Mouse (Mus musculus) embryonic facial prominence, embryonic 12.5 days (tissue): ENCODE results near the gene Tmem220. TPM values are rescaled to one million over a fixed set of nuclear protein-coding genes. Genes with fewer than 3 reads are reported as not detected.

ENCODE experiments used
- ATAC-seq: fragments of 200-750 bp; cut with Nextera tagmentation; 2 replicates; pipeline ENCODE4 v1.8.0; 2017; ENCODE audit not compliant: insufficient number of reproducible peaks, insufficient read depth, low FRiP score, low TSS enrichment
- H3K27ac ChIP-seq: fragments of 300-500 bp; sonication (generic); 2 replicates; pipeline ENCODE4 v1.5.1; 2016; ENCODE audit warnings: mild to moderate bottlenecking
- H3K27me3 ChIP-seq: fragments of 300-500 bp; sonication (generic); 2 replicates; pipeline ENCODE4 v1.6.1; 2016; ENCODE audit warnings: mild to moderate bottlenecking, moderate library complexity
- H3K36me3 ChIP-seq: fragments of 300-500 bp; sonication (generic); 2 replicates; pipeline ENCODE4 v1.6.1; 2016; ENCODE audit warnings: mild to moderate bottlenecking
- H3K4me1 ChIP-seq: fragments of 300-500 bp; sonication (generic); 2 replicates; pipeline ENCODE4 v1.6.1; 2016
- H3K4me2 ChIP-seq: fragments of 300-500 bp; sonication (generic); replicated peaks from 2 replicates; pipeline ENCODE4 v1.6.1; 2016; ENCODE audit warnings: mild to moderate bottlenecking, moderate library complexity
- H3K4me3 ChIP-seq: fragments of 300-500 bp; sonication (generic); 2 replicates; pipeline ENCODE4 v1.5.1; 2016; ENCODE audit warnings: mild to moderate bottlenecking
- H3K9ac ChIP-seq: fragments of 300-500 bp; sonication (generic); 2 replicates; pipeline ENCODE4 v1.6.1; 2016; ENCODE audit warnings: mild to moderate bottlenecking, moderate library complexity
- H3K9me3 ChIP-seq: fragments of 300-500 bp; sonication (generic); 2 replicates; pipeline ENCODE4 v1.6.1; 2016; ENCODE audit warnings: mild to moderate bottlenecking, moderate library complexity
- WGBS: fragments of 180-500 bp; shearing (Covaris S2); methylation state at CpG from one replicate; pipeline ENCODE4 v1.1.7; 2016; 5-methylcytosine and 5-hydroxymethylcytosine counted together
- polyA plus RNA-seq: library from polyadenylated mRNA; unstranded; fragments of >200 nt; fragmentation: Nextera tagmentation; extraction: Ambion mirVana; gene quantifications from 2 replicates; pipeline ENCODE4 v1.2.1, GENCODE M21; 2016

Tmem220 gene
- polyA plus RNA-seq, 1 experiment from 2014 or later, result 1.8 TPM

DNA sequence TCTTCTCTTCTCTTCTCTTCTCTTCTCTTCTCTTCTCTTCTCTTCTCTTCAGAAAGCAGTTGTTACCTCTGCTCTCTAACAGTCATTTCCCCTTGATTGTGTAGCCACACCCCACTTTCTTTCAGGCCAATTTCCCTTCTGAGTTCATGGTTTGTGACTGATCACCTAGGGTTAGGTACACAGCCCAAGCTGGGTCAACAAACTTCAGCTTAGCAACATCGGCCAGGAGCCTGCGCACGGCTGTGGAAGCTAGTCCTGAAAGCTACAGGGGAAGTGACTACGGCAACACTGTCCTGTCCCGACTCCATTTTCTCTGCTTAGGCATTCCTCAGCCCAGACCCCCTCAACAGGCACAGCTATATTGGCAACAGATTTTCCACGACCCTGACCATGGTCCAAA, 20.0 kb downstream of the Tmem220 start:
- ATAC-seq, result no peak
- H3K27me3 ChIP-seq, result no peaks in the 10 kb centered on the region
- peaks cover 4% of the 10 kb centered on the region; the same call in 1 of the 2 replicates for H3K4me1 ChIP-seq
- no peak overlapping the region for H3K27ac ChIP-seq
- no peak overlapping the region for H3K9ac ChIP-seq
- no peak overlapping the region for H3K4me2 ChIP-seq
- peaks cover 25% of the 10 kb centered on the region for H3K36me3 ChIP-seq
- no peaks in the 10 kb centered on the region for H3K9me3 ChIP-seq
- H3K4me3 ChIP-seq, result no peak overlapping the region
- WGBS, result 75% methylated on average over 6 of the region's 6 CpGs

DNA sequence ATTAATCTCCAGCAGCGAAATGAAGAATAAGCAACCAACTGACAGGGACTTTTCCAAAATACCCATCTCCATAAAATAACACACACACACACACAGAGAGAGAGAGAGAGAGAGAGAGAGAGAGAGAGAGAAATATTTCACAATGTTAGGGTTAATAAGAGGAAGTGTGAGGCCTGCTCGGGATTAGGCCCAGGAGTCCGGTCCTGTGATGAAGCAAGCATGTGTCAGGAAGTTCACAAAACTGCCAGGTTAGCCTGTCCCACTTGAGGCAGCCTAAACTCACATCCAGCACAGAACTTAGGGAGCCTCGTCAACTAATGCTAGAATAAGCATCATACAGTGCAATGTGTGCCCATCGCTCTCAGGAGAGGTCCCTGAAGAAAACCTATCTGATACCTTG, 22.2 kb downstream of the Tmem220 start:
- Histone ChIP-seq H3K4me1 (peaks cover 7% of the 10 kb centered on the region; the same call in 1 of the 2 replicates), H3K9me3 (no peaks in the 10 kb centered on the region), H3K4me2 (no peak overlapping the region), H3K27me3 (no peaks in the 10 kb centered on the region), H3K36me3 (peaks cover 17% of the 10 kb centered on the region), H3K27ac (no peak overlapping the region), H3K9ac (no peak overlapping the region), H3K4me3 (no peak overlapping the region)
- 89% methylated on average over 5 of the region's 5 CpGs for WGBS
- ATAC-seq, result no peak

DNA sequence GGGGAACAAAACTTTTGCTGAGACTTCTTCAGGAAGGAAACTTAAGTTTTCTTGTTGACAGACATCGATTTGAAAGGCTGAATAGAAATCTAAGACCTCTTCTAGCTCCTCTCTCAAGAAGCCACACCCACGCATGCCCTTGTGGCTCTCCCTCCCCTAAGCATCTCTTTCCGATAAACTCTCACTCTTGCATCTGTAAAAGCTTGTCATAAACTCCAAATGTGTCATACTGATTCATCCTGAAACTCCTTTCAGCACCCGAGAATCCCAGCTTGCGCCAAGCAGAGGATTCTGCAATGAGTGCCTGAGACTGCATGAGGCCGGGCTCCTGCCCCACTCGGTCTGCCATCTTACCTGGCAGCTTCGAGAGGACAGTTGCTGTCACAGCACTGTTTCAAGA, 23.5 kb downstream of the Tmem220 start:
- H3K9me3 ChIP-seq, result no peaks in the 10 kb centered on the region

DNA sequence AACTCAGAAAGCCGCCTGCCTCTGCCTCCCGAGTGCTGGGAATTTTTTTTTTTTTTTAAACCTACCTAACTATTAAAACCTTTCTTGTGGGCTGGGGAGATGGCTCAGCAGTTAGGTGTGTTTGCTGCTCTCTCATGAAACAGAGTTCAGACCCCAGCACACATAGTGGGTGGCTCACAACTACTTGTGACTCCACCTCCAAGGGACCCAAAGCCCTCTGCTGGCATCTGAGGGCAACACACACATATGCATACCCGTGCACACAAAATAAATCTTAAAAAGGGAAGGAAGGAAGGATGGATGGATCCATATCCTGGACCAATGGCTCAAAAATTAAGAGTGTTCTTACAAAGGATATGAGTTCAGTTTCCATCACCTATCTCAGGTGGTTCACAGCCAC, 24.3 kb downstream of the Tmem220 start:
- ATAC-seq, result no peak
- no peak overlapping the region for H3K9ac ChIP-seq
- H3K36me3 ChIP-seq, result peaks cover 17% of the 10 kb centered on the region
- H3K4me3 ChIP-seq, result no peak overlapping the region
- H3K4me2 ChIP-seq, result no peak overlapping the region
- no peaks in the 10 kb centered on the region for H3K27me3 ChIP-seq
- WGBS, result 85% methylated on average over 3 of the region's 3 CpGs
- H3K9me3 ChIP-seq, result no peaks in the 10 kb centered on the region
- H3K27ac ChIP-seq, result no peak overlapping the region
- peaks cover 13% of the 10 kb centered on the region for H3K4me1 ChIP-seq

More for the DNA sequence above, 23.5 kb downstream of the Tmem220 start:
- Histone ChIP-seq H3K36me3 (peaks cover 17% of the 10 kb centered on the region), H3K27ac (no peak overlapping the region), H3K4me3 (no peak overlapping the region), H3K27me3 (no peaks in the 10 kb centered on the region), H3K9ac (no peak overlapping the region), H3K4me1 (peaks cover 10% of the 10 kb centered on the region), H3K4me2 (no peak overlapping the region)
- WGBS, result 92% methylated on average over 8 of the region's 8 CpGs
- ATAC-seq, result no peak

DNA sequence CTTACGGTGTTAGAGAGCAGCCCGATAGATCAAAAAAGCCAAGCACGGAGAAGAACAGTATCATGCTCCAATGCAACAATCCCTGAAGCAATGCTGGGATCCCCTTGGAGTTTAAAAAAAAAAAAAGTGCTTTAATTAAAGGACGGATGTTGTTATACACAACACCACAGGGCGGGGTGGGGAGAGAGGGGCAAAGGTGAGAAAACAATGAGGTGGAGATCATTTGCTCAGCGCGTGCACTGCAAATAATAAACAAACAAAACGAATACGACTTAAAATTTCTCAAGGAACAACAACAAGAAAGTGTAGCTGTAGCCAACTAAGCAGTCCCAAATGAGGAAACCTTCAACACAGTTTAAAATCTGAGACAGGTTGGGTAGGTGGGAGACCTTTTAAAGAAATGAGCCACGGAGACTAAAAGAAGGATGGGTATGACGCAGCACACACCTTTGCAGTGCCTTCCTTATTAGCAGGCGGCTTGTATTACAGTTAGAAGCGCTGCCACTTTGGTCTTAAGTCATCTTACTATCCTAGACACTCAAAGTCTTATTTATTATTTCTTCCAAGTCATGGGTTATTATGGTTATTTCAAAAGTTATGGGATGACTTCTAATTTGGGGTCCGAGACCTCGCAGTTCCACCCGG, 26.8 kb downstream of the Tmem220 start:
- Histone ChIP-seq H3K9me3 (no peaks in the 10 kb centered on the region), H3K9ac (peak overlapping the region; percentile 84), H3K27me3 (no peaks in the 10 kb centered on the region), H3K36me3 (peaks cover 18% of the 10 kb centered on the region), H3K4me1 (peaks cover 9% of the 10 kb centered on the region), H3K4me3 (peak overlapping the region; percentile 100), H3K27ac (peak overlapping the region; percentile 83), H3K4me2 (peak overlapping the region; percentile 58)
- no peak for ATAC-seq
- 8% methylated on average over 16 of the region's 16 CpGs for WGBS

DNA sequence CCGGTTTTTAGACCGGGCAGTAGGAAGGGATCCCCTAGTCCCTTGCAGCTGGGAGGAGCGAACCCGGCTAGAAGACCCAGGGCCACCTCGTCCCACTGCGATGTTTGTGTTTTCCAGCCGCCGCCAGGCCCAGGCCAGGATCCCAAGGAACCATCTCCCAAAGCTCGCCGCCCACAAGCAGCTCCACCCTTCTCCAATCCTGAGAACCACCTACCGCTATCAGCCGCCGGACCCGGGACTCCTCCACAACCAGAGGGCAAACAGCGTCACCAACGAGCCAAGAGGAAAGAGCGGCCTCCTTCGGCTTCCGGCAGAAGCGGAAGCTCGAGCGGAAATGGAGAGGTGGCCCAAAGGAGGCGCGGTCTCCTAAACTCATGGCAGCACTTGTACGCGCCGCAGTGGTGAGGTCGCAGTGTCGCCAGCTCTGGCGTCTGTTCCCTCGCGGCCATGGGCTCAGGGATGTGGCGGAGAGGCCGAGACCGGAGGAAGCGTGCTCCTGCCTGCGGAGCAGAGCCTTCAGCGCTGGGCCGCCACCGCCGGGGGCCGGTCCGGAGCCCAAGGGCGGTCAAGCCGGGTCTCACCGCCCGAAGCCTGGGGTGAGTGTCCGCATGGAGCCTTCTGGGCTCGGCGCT, 27.5 kb downstream of the Tmem220 start, which contains the start of the genes Adprm and Sco1:
TSS of gene Adprm (minus strand) at position 274 of the 632 bp plus-strand sequence.
TSS of gene Sco1 (plus strand) at position 350 of the 632 bp plus-strand sequence.
- peak; percentile 89 for ATAC-seq

DNA sequence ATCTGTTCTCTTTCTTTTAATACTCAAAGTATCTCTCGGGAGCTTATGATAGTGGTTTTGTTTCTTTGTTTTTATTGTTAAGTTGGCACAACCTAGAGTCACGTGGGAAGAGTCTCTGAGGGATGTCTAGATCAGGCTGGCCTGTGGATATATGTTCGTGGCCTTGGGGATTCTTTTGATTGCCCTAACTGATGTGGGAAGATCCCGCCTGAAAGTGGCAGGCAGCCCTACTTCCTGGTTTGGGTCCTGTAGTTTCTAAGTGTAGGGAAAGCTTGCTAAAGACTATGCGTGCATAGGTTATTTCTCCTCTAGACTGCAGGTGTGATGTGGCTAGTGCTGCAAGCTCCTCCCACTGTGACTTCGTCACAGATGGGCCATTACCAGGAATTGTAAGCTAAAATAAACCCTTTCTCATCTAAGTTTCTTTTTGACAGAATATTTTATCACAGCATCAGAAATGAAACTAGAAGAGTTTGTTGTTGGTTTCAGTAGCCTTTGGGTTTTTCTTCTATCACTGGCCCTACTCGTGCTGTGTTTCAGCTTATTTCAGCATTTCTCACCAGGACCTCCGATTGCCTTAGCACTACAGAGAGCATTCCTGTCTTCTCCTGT, 29.9 kb downstream of the Tmem220 start:
- H3K4me1 ChIP-seq, result peaks cover 9% of the 10 kb centered on the region
- H3K27ac ChIP-seq, result no peak overlapping the region
- ATAC-seq, result no peak
- peaks cover 42% of the 10 kb centered on the region for H3K36me3 ChIP-seq
- no peak overlapping the region for H3K4me2 ChIP-seq
- no peak overlapping the region for H3K9ac ChIP-seq
- WGBS, result 85% methylated on average over 8 of the region's 8 CpGs
- no peak overlapping the region for H3K4me3 ChIP-seq
- no peaks in the 10 kb centered on the region for H3K27me3 ChIP-seq
- no peaks in the 10 kb centered on the region for H3K9me3 ChIP-seq

More for the DNA sequence above, 27.5 kb downstream of the Tmem220 start, which contains the start of the genes Adprm and Sco1:
- Histone ChIP-seq H3K27ac (peak within 1 kb of the TSS; percentile 83), H3K9me3 (no peaks in the 10 kb centered on the region), H3K4me3 (peak within 1 kb of the TSS; percentile 100), H3K36me3 (peaks cover 24% of the 10 kb centered on the region), H3K4me2 (peak within 1 kb of the TSS; percentile 58), H3K4me1 (peaks cover 9% of the 10 kb centered on the region), H3K9ac (peak within 1 kb of the TSS; percentile 84), H3K27me3 (no peaks in the 10 kb centered on the region)
- whole genome bisulfite sequencing, result under 1% methylated on average over 50 of the region's 50 CpGs

DNA sequence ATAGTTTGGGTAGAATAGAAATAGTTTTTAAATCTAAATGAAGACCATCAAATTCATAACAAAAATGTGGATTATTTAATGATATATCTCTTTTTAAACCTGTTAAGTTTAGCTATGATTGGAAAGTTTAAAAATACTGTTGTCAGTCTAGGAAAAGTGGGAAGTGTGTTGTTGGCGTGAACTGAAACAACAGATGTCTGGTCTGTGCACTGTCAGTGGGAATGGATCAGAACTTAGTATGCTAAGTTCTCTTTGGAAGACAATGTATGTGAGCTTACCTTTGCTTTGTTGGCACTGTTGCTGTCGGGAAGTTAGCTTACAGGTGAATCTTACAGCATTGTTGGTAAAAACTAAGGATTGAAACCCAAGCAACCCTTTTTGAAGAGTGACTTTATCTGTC, 36.4 kb downstream of the Tmem220 start:
- H3K4me2 ChIP-seq, result no peak overlapping the region
- no peaks in the 10 kb centered on the region for H3K27me3 ChIP-seq
- WGBS, result 97% methylated on average over 2 of the region's 2 CpGs
- H3K27ac ChIP-seq, result no peak overlapping the region
- H3K9ac ChIP-seq, result no peak overlapping the region
- no peak for ATAC-seq
- H3K4me3 ChIP-seq, result no peak overlapping the region
- H3K4me1 ChIP-seq, result no peaks in the 10 kb centered on the region
- H3K9me3 ChIP-seq, result no peaks in the 10 kb centered on the region
- H3K36me3 ChIP-seq, result peaks cover 78% of the 10 kb centered on the region

DNA sequence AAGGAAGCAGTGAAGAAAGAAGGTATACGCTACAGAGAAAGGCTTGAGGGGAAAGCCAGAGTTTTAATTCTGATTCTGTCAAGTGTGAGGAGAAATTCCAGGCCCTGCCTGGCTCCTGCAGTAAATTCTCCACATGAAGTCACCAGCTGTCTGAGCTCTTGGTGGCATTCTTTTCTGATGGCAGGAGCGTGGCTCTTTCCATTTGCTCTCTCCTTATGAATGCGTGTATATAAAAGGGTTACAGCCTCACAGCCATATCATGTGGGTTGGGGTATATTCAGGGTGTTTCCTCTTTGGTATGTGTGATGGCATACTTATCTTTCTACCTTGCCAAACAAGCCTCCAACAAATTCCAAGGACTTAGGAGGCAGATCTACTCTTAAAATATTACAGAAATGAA, 37.8 kb downstream of the Tmem220 start:
- WGBS, result 90% methylated on average over 3 of the region's 3 CpGs
- no peaks in the 10 kb centered on the region for H3K9me3 ChIP-seq
- no peak overlapping the region for H3K4me3 ChIP-seq
- H3K9ac ChIP-seq, result no peak overlapping the region
- no peaks in the 10 kb centered on the region for H3K27me3 ChIP-seq
- no peaks in the 10 kb centered on the region for H3K4me1 ChIP-seq
- H3K36me3 ChIP-seq, result peaks cover 69% of the 10 kb centered on the region
- H3K27ac ChIP-seq, result no peak overlapping the region
- ATAC-seq, result no peak
- H3K4me2 ChIP-seq, result no peak overlapping the region

DNA sequence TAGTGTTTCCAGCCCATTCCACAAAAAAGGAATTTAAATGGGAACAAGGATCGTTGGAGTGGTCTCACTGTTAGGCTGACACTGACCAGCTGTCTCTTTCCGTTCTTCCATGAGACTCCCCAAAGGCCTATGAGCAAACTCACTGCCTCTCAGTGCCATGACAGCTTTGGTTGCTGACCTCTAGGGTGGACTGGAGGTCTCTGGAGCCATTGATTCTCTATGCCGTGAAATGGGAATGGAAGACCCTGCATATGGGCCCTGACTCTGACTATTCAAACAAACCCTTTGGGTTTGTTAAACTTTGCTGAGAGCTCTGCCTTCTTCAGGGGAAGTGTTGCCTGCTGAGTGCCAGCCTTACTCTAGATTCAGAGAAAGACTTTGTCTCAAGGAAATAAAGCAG, 42.8 kb downstream of the Tmem220 start:
- Histone ChIP-seq H3K27ac (no peak overlapping the region), H3K9ac (no peak overlapping the region), H3K4me3 (no peak overlapping the region), H3K36me3 (peaks cover 34% of the 10 kb centered on the region), H3K9me3 (no peaks in the 10 kb centered on the region), H3K4me1 (no peaks in the 10 kb centered on the region), H3K27me3 (no peaks in the 10 kb centered on the region), H3K4me2 (no peak overlapping the region)
- WGBS, result 92% methylated on average over 3 of the region's 3 CpGs
- no peak for ATAC-seq

DNA sequence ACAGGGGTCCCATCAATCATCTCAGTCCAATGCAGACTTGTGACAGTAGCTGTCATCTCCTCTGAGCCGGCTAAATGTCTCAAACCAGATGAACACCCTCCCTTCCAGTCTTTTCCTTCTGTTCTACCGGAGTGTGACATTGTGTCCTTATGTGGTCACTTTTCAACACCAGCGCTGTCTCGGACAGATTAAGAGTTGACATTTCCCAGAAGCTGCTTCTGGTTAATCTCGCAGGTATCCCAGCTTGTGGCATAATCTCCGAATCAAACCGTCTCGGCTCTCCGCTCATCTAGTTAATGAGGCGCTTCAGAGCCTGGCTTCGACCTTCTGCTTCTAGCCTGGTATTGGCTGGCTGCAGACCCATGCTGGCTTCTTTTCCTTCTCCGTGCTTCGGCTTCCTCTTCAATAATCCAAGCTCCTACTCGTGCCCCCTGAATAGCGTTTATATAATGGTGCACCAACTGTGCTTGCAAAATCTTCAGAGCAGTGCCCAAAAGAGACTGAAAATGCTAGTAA, 47.7 kb downstream of the Tmem220 start:
- no peak overlapping the region for H3K4me3 ChIP-seq
- no peak overlapping the region for H3K27ac ChIP-seq
- no peaks in the 10 kb centered on the region for H3K4me1 ChIP-seq
- H3K9me3 ChIP-seq, result no peaks in the 10 kb centered on the region
- H3K9ac ChIP-seq, result no peak overlapping the region
- 78% methylated on average over 15 of the region's 15 CpGs for whole genome bisulfite sequencing
- no peak for ATAC-seq
- H3K27me3 ChIP-seq, result no peaks in the 10 kb centered on the region
- H3K36me3 ChIP-seq, result no peaks in the 10 kb centered on the region
- no peak overlapping the region for H3K4me2 ChIP-seq

DNA sequence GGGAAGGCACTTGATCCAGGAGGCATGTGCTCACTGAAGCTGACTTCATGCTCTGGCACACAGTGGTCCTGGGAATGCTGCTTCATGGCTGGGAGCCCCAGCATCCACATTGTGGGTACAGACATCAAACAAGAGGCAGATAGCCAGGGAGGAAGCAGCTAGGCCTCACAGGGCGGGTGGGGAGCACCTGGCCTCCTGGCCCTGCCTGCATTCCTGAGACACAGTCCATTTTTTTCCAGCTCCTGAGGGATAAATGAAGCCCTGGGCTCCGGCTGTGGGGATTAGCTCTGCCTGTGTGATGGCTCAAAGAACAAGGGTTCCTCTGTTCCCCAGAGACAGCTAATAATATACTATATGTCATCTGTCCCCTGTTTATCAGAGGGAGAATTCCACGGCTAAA, 50.1 kb downstream of the Tmem220 start:
- H3K27me3 ChIP-seq, result no peaks in the 10 kb centered on the region
- H3K4me1 ChIP-seq, result no peaks in the 10 kb centered on the region
- H3K27ac ChIP-seq, result no peak overlapping the region
- no peak overlapping the region for H3K9ac ChIP-seq
- no peak overlapping the region for H3K4me3 ChIP-seq
- no peaks in the 10 kb centered on the region for H3K36me3 ChIP-seq
- WGBS, result 23% methylated on average over 3 of the region's 3 CpGs
- no peak for ATAC-seq
- H3K9me3 ChIP-seq, result no peaks in the 10 kb centered on the region
- H3K4me2 ChIP-seq, result no peak overlapping the region
